Mouse (Mus musculus): Measurements from ENCODE around the gene Pcbp4.

GRCm38 (mm10) chr9:106475663-106476001 lies 22.5 kb downstream of the Pcbp4 start, which contains the start of gene Rrp9:
- TF ChIP-seq POLR2A (IDR thresholded peaks at IDR 0.05; ENCODE audit: low read depth, low read length) (no peak), CTCF (conservative IDR thresholded peaks at IDR 0.05; ENCODE audit: insufficient read depth, insufficient read length, low read depth, low read length) (no peak)
